In the genomic region with DNA sequence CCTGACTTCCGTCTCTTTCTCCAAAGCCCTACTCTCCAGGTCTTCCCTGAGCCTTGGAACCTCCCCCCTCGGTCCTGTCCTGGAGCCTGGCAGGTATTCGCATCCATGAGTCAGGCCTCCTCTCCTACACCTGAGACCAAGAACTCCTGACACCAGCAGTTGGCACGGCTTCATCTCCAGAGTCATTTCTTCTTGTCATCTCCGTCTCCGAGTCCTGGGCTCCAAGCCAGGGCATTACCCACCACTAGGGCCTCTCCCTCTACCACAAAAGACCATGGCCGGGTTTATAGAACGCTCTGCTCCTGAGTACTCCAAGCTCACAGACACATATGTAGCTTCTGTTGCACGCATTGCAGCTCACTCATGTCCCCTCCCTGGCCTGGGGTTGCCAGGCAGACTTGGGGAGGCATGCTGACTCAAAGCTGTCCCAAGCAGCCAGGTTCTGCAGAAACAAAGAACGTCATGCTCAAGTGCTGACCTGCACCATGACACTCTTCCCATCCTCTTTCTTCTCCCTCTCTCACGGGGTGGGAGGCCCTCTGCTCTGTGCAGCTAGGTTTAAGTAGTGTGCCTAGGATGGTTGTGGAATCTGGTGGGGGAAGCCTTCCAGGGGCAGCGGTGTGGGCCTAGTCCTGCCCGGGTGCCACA, we compare ENCODE assay signal across 16 mouse cellular contexts. TPM values are rescaled to one million over a fixed set of nuclear protein-coding genes. Genes with fewer than 3 reads are reported as not detected.
DNase-seq lines count a peak whose midpoint lies in the region; ATAC-seq and TF ChIP-seq lines count a peak whose summit lies in the region.
"Had no signal": no experiment of that assay in that cellular context is flagged by ENCODE, and none has a peak within 500 bp of the region (broad histone marks: within the 10 kb centered on the region; RNA-seq: fewer than 3 reads in every experiment).

No protein-coding gene starts in this region.

- no peaks in the 10 kb centered on the region for H3K27me3 ChIP-seq in cerebellum, adult 2 months (ENCODE audit: control insufficient read depth, insufficient read depth, low read length)
- no peaks in the 10 kb centered on the region for H3K27me3 ChIP-seq in hindbrain, postnatal 0 days (ENCODE audit: insufficient read depth, low read length)

- H3K9ac ChIP-seq in hindbrain, postnatal 0 days (replicated peaks; ENCODE audit: low read length), result no peak overlapping the region
- H3K9ac ChIP-seq: liver, embryonic 14.5 days had no signal

- H3K27ac ChIP-seq in cerebellum, adult 2 months (ENCODE audit: insufficient read depth, low read length), result no peak overlapping the region
- H3K27ac ChIP-seq in left cerebral cortex, adult 2 months, result 0 out of 2 replicates have a peak overlapping the region, but pooled peaks have one; percentile 11
- H3K27ac ChIP-seq in hindbrain, postnatal 0 days, result no peak overlapping the region; the same call in 1 of the 2 replicates
- H3K27ac ChIP-seq: liver, embryonic 14.5 days had no signal

- WGBS in cerebellum, adult 2 months, result 69% methylated on average over 13 of the region's 13 CpGs
- WGBS in hindbrain, postnatal 0 days, result 51% methylated on average over 13 of the region's 13 CpGs

- TF ChIP-seq POLR2A in cerebellum, adult 2 months (IDR thresholded peaks at IDR 0.05; ENCODE audit: borderline replicate concordance, insufficient read depth, low read length), result no peak
- TF ChIP-seq POLR2A in brain, embryonic 14.5 days (IDR thresholded peaks at IDR 0.05; ENCODE audit: borderline replicate concordance, extremely low read depth, insufficient read depth, insufficient read length, poor library complexity, severe bottlenecking), result no peak

- ATAC-seq in hindbrain, postnatal 0 days, result 0 out of 2 replicates have a peak, but pooled peaks have one; percentile 41

- H3K36me3 ChIP-seq in hindbrain, postnatal 0 days (ENCODE audit: insufficient read depth, low read length), result no peaks in the 10 kb centered on the region

- DNase-seq in cerebellum, postnatal 25 days, result peak; percentile 22 to 36
- DNase-seq in cerebellum, adult 2 months, result no peak
- no peak for DNase-seq in left cerebral cortex, adult 2 months (ENCODE audit: extremely low spot score in 1 of 2, low spot score in 2 of 2)
- no peak for DNase-seq in left cerebral cortex, postnatal 10 days (ENCODE audit: extremely low spot score in 1 of 2, low spot score in 2 of 2)
- DNase-seq in brain, embryonic 14.5 days (ENCODE audit: low read depth), result peak; percentile 48
- peak; percentile 67 for DNase-seq in hindbrain, postnatal 0 days (ENCODE audit: low spot score)
- no peak for DNase-seq in adrenal gland, adult 18-20 months (ENCODE audit: low spot score in 2 of 2)
- DNase-seq in urinary bladder, adult 2 months (ENCODE audit: low spot score), result no peak
- DNase-seq: cerebellum, adult 9-11 months; heart, postnatal 10 days; kidney, adult 11 months; layer of hippocampus, adult 9-11 months had no signal

- intact Hi-C loops in left cerebral cortex, adult 2 months (cut with DNase I), result no loop called here
- intact Hi-C loops in left cerebral cortex, postnatal 10 days (cut with DNase I), result no loop called here

- no peaks in the 10 kb centered on the region for H3K9me3 ChIP-seq in hindbrain, postnatal 0 days (ENCODE audit: low read length)

- H3K4me3 ChIP-seq in cerebellum, adult 2 months (replicated peaks; ENCODE audit: insufficient read depth, low read depth, low read length), result no peak overlapping the region
- no peak overlapping the region for H3K4me3 ChIP-seq in left cerebral cortex, adult 2 months
- no peak overlapping the region for H3K4me3 ChIP-seq in hindbrain, postnatal 0 days (ENCODE audit: low read length)

- H3K4me1 ChIP-seq in cerebellum, adult 2 months (ENCODE audit: control insufficient read depth, insufficient read depth, low read length), result peaks cover 7% of the 10 kb centered on the region; the same call in 1 of the 2 replicates
- peaks cover 19% of the 10 kb centered on the region for H3K4me1 ChIP-seq in hindbrain, postnatal 0 days (ENCODE audit: insufficient read depth, low read length)

- no peak for TF ChIP-seq CTCF in cerebellum, adult 2 months (IDR thresholded peaks at IDR 0.05; ENCODE audit: borderline replicate concordance, insufficient read depth, low read depth, low read length)
- TF ChIP-seq CTCF in left cerebral cortex, adult 2 months (IDR thresholded peaks at IDR 0.05), result no peak
- no peak for TF ChIP-seq CTCF in brain, embryonic 14.5 days (IDR thresholded peaks at IDR 0.05; ENCODE audit: borderline replicate concordance, extremely low read depth, insufficient read depth, insufficient read length)
- TF ChIP-seq CTCF in hindbrain, postnatal 0 days (IDR thresholded peaks at IDR 0.05; ENCODE audit: low read depth), result 0 out of 2 replicates have a peak, but pooled peaks have one; percentile 16

- H3K4me2 ChIP-seq in hindbrain, postnatal 0 days (ENCODE audit: low read depth, low read length), result peak overlapping the region; percentile 92; the same call in 1 of the 2 replicates

RNA-seq across cellular contexts. Expression of gene Plcd1, which starts 1.3 kb away (rescaled TPM):
- 14.7 and 16.3 TPM in 2 replicates for polyA plus RNA-seq in cerebellum, adult 2 months (2012; rRNA removed)
- 10 to 100 TPM; 15.2 to 16.2 TPM for total RNA-seq in left cerebral cortex, adult 2 months (2021)
- total RNA-seq in left cerebral cortex, postnatal 10 days (2021), result 10 to 100 TPM; 10.1 to 11.9 TPM
- 20.4 and 25.0 TPM in 2 replicates for polyA plus RNA-seq in brain, embryonic 14.5 days (2012; rRNA removed)
- 15.1 and 17.0 TPM in 2 replicates for total RNA-seq in hindbrain, postnatal 0 days (2014; rRNA removed)
- polyA plus RNA-seq in hindbrain, postnatal 0 days (2015; fragmentation: Nextera tagmentation; extraction: Ambion mirVana), result 14.2 and 18.1 TPM in 2 replicates
- total RNA-seq in adrenal gland, adult 18-20 months (2021), result 10 to 100 TPM in 1 of 2 experiments, 1 to 10 TPM in 1; 7.0 to 10.9 TPM
- polyA plus RNA-seq in urinary bladder, adult 2 months (2012; rRNA removed), result 72.3 and 76.4 TPM in 2 replicates

RNA-seq across cellular contexts. Expression of gene Dlec1, which starts 7.7 kb away (rescaled TPM):
- polyA plus RNA-seq in cerebellum, adult 2 months (2012; rRNA removed), result 1.2 and 2.1 TPM in 2 replicates
- total RNA-seq in left cerebral cortex, adult 2 months (2021), result 1 to 10 TPM; 2.8 to 3.8 TPM
- total RNA-seq in left cerebral cortex, postnatal 10 days (2021), result 1 to 10 TPM; 1.1 to 1.2 TPM
- polyA plus RNA-seq in brain, embryonic 14.5 days (2012; rRNA removed), result 0.92 and 2.2 TPM in 2 replicates
- 0.93 and 1.1 TPM in 2 replicates for total RNA-seq in hindbrain, postnatal 0 days (2014; rRNA removed)
- 0.95 and 1.4 TPM in 2 replicates for polyA plus RNA-seq in hindbrain, postnatal 0 days (2015; fragmentation: Nextera tagmentation; extraction: Ambion mirVana)
- total RNA-seq in adrenal gland, adult 18-20 months (2021), result 1 to 10 TPM; 1.6 to 3.3 TPM
- polyA plus RNA-seq in urinary bladder, adult 2 months (2012; rRNA removed), result 3.2 and 4.2 TPM in 2 replicates
- total RNA-seq: megakaryocyte, adult 5-6 weeks; monocyte, adult 5-6 weeks; neutrophil, adult 5-6 weeks had no signal

RNA-seq across cellular contexts. Expression of gene Vill, which starts 42.0 kb away (rescaled TPM):
- polyA plus RNA-seq in cerebellum, adult 2 months (2012; rRNA removed), result 0.47 and 0.57 TPM in 2 replicates
- total RNA-seq in left cerebral cortex, adult 2 months (2021), result 1 to 10 TPM; 8.3 to 8.9 TPM
- total RNA-seq in left cerebral cortex, postnatal 10 days (2021), result 1 to 10 TPM; 4.9 TPM
- 5.0 and 6.5 TPM in 2 replicates for polyA plus RNA-seq in brain, embryonic 14.5 days (2012; rRNA removed)
- total RNA-seq in hindbrain, postnatal 0 days (2014; rRNA removed), result 4.5 and 5.9 TPM in 2 replicates
- polyA plus RNA-seq in hindbrain, postnatal 0 days (2015; fragmentation: Nextera tagmentation; extraction: Ambion mirVana), result 3.3 TPM in 2 replicates
- total RNA-seq in adrenal gland, adult 18-20 months (2021), result 1 to 10 TPM; 1.6 to 1.7 TPM
- 25.3 and 25.4 TPM in 2 replicates for polyA plus RNA-seq in urinary bladder, adult 2 months (2012; rRNA removed)

Comparison
In these comparisons a context has a peak if more than half of its experiments do, and no peak if none do; other contexts are left out.
1. DNase-seq: peak in cerebellum, postnatal 25 days (2 of 2), brain, embryonic 14.5 days (single experiment) and hindbrain, postnatal 0 days (single experiment); none in cerebellum, adult 2 months (0 of 2), left cerebral cortex, adult 2 months (0 of 2), left cerebral cortex, postnatal 10 days (0 of 2), adrenal gland, adult 18-20 months (0 of 2) and urinary bladder, adult 2 months (single experiment).